In genomic region chr17:29884596-29884995, GRCm38 (mm10) we compare ENCODE assay signal across 14 mouse cellular contexts.
DNase-seq lines count a peak whose midpoint lies in the region; ATAC-seq and TF ChIP-seq lines count a peak whose summit lies in the region.
"Had no signal": no experiment of that assay in that cellular context is flagged by ENCODE, and none has a peak within 500 bp of the region (broad histone marks: within the 10 kb centered on the region; RNA-seq: fewer than 3 reads in every experiment).

No protein-coding gene starts in this region.

- no peaks in the 10 kb centered on the region for H3K36me3 ChIP-seq in hindbrain, embryonic 13.5 days
- H3K36me3 ChIP-seq in midbrain, embryonic 16.5 days (ENCODE audit: control insufficient read depth, insufficient read depth, low read length) = no peaks in the 10 kb centered on the region
- H3K36me3 ChIP-seq: heart, embryonic 10.5 days had no signal

- H3K27me3 ChIP-seq in cerebellum, adult 2 months (ENCODE audit: control insufficient read depth, insufficient read depth, low read length) = no peaks in the 10 kb centered on the region
- H3K27me3 ChIP-seq in hindbrain, embryonic 13.5 days = peaks cover 30% of the 10 kb centered on the region
- H3K27me3 ChIP-seq in midbrain, embryonic 16.5 days (ENCODE audit: control insufficient read depth, insufficient read depth, low read depth, low read length) = no peaks in the 10 kb centered on the region

- no peak for TF ChIP-seq CTCF in cerebellum, adult 2 months (IDR thresholded peaks at IDR 0.05; ENCODE audit: borderline replicate concordance, insufficient read depth, low read depth, low read length)

- peak; percentile 52 to 55 for DNase-seq in cerebellum, adult 2 months
- no peak for DNase-seq in cerebellum, adult 11-12 months
- peak; percentile 77 to 90 for DNase-seq in cerebellum, postnatal 10 days
- no peak for DNase-seq in kidney, postnatal 10 days
- no peak for DNase-seq in yolk sac, embryonic 10.5 days (ENCODE audit: low spot score)
- no peak for DNase-seq in urinary bladder, postnatal 10 days (ENCODE audit: low spot score)
- DNase-seq: adrenal gland, adult 8-10 months; kidney, adult 8-10 months; spleen, adult 18-20 months; thymus, postnatal 25 days had no signal

- WGBS in cerebellum, adult 2 months = 55% methylated on average over 6 of the region's 6 CpGs
- 30% methylated on average over 6 of the region's 6 CpGs for WGBS in hindbrain, embryonic 13.5 days
- WGBS in midbrain, embryonic 16.5 days = 28% methylated on average over 6 of the region's 6 CpGs

- no peak overlapping the region for H3K4me3 ChIP-seq in cerebellum, adult 2 months (replicated peaks; ENCODE audit: insufficient read depth, low read depth, low read length)
- H3K4me3 ChIP-seq in hindbrain, embryonic 13.5 days = peak overlapping the region; percentile 71
- peak overlapping the region; percentile 63 for H3K4me3 ChIP-seq in midbrain, embryonic 16.5 days (ENCODE audit: low read depth, low read length)
- H3K4me3 ChIP-seq: heart, embryonic 10.5 days had no signal

- peak overlapping the region; percentile 95 for H3K4me2 ChIP-seq in hindbrain, embryonic 13.5 days
- peak overlapping the region; percentile 92 for H3K4me2 ChIP-seq in midbrain, embryonic 16.5 days (ENCODE audit: low read length)

- H3K9me3 ChIP-seq in hindbrain, embryonic 13.5 days = no peaks in the 10 kb centered on the region
- no peaks in the 10 kb centered on the region for H3K9me3 ChIP-seq in midbrain, embryonic 16.5 days (replicated peaks; ENCODE audit: control insufficient read depth, low read length, poor library complexity, severe bottlenecking)
- H3K9me3 ChIP-seq: heart, embryonic 10.5 days had no signal

- peaks cover 6% of the 10 kb centered on the region for H3K4me1 ChIP-seq in cerebellum, adult 2 months (ENCODE audit: control insufficient read depth, insufficient read depth, low read length)
- peaks cover 81% of the 10 kb centered on the region for H3K4me1 ChIP-seq in hindbrain, embryonic 13.5 days (replicated peaks)
- peaks cover 39% of the 10 kb centered on the region for H3K4me1 ChIP-seq in midbrain, embryonic 16.5 days (ENCODE audit: control insufficient read depth, insufficient read depth, low read length)

- H3K27ac ChIP-seq in cerebellum, adult 2 months (ENCODE audit: insufficient read depth, low read length) = no peak overlapping the region
- H3K27ac ChIP-seq in hindbrain, embryonic 13.5 days = peak overlapping the region; percentile 92
- H3K27ac ChIP-seq in midbrain, embryonic 16.5 days (ENCODE audit: low read length) = peak overlapping the region; percentile 24; the same call in 1 of the 2 replicates
- H3K27ac ChIP-seq: heart, embryonic 10.5 days had no signal

- TF ChIP-seq POLR2A in cerebellum, adult 2 months (IDR thresholded peaks at IDR 0.05; ENCODE audit: borderline replicate concordance, insufficient read depth, low read length) = no peak

- peak overlapping the region; percentile 87 for H3K9ac ChIP-seq in hindbrain, embryonic 13.5 days
- H3K9ac ChIP-seq in midbrain, embryonic 16.5 days (ENCODE audit: low read depth, low read length) = peak overlapping the region; percentile 80

- no peak for ATAC-seq in hindbrain, embryonic 13.5 days (ENCODE audit: low FRiP score)
- no peak for ATAC-seq in midbrain, embryonic 16.5 days
- ATAC-seq: lung, postnatal 0 days had no signal

Comparison
In these comparisons a context has a peak if more than half of its experiments do, and no peak if none do; other contexts are left out.
1. DNase-seq: peak in cerebellum, adult 2 months (2 of 2) and cerebellum, postnatal 10 days (2 of 2); none in cerebellum, adult 11-12 months (single experiment), kidney, postnatal 10 days (single experiment), yolk sac, embryonic 10.5 days (single experiment) and urinary bladder, postnatal 10 days (single experiment).